Mouse (Mus musculus): ENCODE measurements around the gene Gm4312. TPM values are rescaled to one million over a fixed set of nuclear protein-coding genes. Genes with fewer than 3 reads are reported as not detected.
"Not testable (repeated sequence)": the region's sequence is repeated elsewhere in the genome, so short reads cannot be mapped to it uniquely, and the experiment has no call there.

Gene Gm4312
- polyA plus RNA-seq (2015; fragmentation: Nextera tagmentation; extraction: Ambion mirVana), result not detected in 2 replicates

DNA sequence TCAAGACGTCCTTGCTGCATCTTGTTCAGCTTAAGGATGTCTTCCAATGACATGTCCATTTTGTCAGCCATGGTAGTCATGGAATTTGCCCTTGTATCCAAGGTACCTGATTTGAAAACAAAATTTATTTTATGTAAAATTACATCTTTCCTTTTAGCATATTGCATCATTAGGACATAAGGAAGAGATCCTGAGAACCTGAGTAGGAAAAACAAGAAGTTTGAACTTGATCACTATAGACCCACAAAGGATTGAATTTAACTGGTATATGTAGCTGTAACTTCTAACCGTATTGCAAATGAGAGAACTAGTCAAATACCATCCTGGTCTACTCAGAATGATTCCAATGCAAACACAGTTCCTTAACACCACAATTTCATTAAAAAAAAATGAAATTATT is at the start of gene Gm4312:
Gene Gm4312 (minus strand): TSS at position 101 of the 400 bp plus-strand sequence.
- not testable (repeated sequence) for H3K27ac ChIP-seq; H3K9ac ChIP-seq; H3K9me3 ChIP-seq; H3K36me3 ChIP-seq; H3K4me2 ChIP-seq; H3K4me3 ChIP-seq; H3K4me1 ChIP-seq (replicated peaks); H3K27me3 ChIP-seq; ATAC-seq (ENCODE audit: low FRiP score)
- no CpG with 5 or more reads among the region's 2 CpGs for WGBS

DNA sequence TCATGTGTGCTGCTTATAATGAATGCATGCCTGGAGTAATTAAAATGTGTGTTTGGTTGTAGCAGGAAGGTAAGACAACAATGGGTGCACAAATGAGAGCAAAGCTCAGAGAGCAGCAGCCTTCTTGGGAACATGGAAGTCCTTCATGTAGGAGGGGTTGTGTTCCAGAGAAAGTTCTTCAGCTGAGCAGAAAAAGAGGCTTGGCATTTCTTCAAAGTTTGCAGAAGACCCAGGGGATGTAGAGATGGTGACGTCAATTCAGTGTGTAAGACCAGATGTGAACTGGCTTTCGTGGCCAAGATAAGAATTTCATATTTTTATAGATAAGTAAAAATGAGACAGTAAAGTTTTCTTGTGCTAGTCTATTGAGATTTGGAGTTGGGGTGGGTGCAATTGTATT is 45.2 kb upstream of the Gm4312 start:
- Histone ChIP-seq H3K9ac (no peak overlapping the region), H3K9me3 (no peaks in the 10 kb centered on the region), H3K36me3 (no peaks in the 10 kb centered on the region), H3K27me3 (no peaks in the 10 kb centered on the region), H3K4me2 (no peak overlapping the region), H3K4me1 (replicated peaks) (no peaks in the 10 kb centered on the region), H3K4me3 (no peak overlapping the region), H3K27ac (no peak overlapping the region)
- ATAC-seq (ENCODE audit: low FRiP score), result no peak
- WGBS, result 84% methylated on average over 2 of the region's 2 CpGs

DNA sequence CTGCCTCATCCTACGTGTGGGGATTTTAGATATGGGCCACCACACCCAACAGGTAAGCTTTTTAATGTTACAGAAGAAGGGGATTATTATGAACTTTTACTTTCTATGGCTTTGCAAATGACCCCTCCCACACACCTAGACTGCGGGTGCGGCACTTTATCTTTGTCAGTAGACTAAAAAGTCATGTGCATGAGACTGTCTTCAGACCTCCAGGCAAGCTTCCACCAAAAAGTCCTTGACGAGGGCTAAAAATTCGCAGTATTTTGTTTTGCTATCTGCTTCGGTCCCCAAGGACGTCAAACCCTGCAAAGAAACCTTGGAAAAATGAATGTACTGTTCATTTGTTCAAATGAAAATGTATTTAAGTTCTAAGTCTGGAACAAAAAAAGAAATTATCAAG is 33.2 kb upstream of the Gm4312 start:
- WGBS, result 90% methylated on average over 7 of the region's 7 CpGs
- Histone ChIP-seq H3K27me3 (no peaks in the 10 kb centered on the region), H3K4me3 (no peak overlapping the region), H3K9ac (no peak overlapping the region), H3K27ac (no peak overlapping the region), H3K36me3 (no peaks in the 10 kb centered on the region), H3K9me3 (no peaks in the 10 kb centered on the region), H3K4me1 (replicated peaks) (no peaks in the 10 kb centered on the region), H3K4me2 (no peak overlapping the region)
- ATAC-seq (ENCODE audit: low FRiP score), result no peak

DNA sequence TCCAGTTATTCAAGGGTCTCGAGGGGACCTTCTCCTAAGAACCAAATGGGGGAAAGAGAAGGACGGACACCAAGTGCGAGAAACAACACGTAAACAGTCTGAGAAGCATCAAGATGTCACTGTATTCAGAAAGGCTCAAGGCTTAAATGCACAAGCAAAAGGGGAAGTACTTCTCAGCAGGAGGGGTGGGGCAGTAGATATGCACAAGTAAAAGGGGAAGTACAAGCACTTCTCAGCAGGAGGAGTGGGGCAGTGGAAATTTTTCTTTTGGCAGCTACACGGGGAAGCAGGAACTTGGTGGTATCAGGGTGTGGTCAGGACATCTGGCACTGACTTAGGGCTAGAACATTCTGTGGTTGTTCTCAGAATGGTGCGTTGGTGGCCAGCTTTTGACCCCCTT is 19.9 kb upstream of the Gm4312 start:
- not testable (repeated sequence) for H3K36me3 ChIP-seq; ATAC-seq (ENCODE audit: low FRiP score); H3K4me1 ChIP-seq (replicated peaks); H3K27me3 ChIP-seq; H3K4me3 ChIP-seq; H3K27ac ChIP-seq; H3K9ac ChIP-seq; H3K4me2 ChIP-seq; H3K9me3 ChIP-seq
- 91% methylated on average over 6 of the region's 6 CpGs for WGBS

DNA sequence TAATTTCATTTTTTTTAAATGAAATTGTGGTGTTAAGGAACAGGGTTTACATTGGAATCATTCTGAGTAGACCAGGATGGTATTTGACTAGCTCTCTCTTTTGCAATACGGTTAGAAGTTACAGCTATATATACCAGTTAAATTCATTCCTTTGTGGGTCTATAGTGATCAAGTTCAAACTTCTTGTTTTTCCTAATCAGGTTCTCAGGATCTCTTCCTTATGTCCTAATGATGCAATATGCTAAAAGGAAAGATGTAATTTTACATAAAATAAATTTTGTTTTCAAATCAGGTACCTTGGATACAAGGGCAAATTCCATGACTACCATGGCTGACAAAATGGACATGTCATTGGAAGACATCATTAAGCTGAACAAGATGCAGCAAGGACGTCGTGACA is 21.3 kb downstream of the Gm4312 start, which contains the start of gene Gm4307:
Gene Gm4307 (plus strand): TSS at position 301 of the 400 bp plus-strand sequence.
- H3K9ac ChIP-seq; H3K9me3 ChIP-seq; H3K4me2 ChIP-seq; H3K27me3 ChIP-seq; H3K4me3 ChIP-seq; H3K27ac ChIP-seq; H3K4me1 ChIP-seq (replicated peaks); ATAC-seq (ENCODE audit: low FRiP score); H3K36me3 ChIP-seq: not testable (repeated sequence)
- no CpG with 5 or more reads among the region's 3 CpGs for WGBS

DNA sequence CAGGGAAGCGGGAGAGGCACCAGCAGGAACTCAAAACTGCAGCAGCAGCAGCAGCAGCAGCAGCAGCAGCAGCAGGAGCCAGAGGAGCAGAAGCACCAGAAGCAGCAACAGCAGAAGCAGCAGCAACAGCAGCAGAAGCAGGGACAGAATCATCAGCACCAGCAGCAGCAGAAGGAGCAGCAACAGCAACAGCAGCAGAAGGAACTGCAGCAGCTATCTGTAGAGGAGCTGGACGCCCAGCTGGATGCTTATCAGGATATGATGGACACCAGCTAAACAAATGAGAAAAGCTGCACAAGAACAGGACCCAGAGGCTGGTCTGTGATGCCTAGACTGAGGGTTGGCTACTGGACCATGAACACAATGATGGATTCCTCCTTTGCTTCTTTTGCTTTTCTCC is 25.5 kb downstream of the Gm4312 start:
- H3K4me2 ChIP-seq; H3K9ac ChIP-seq; ATAC-seq (ENCODE audit: low FRiP score); H3K4me1 ChIP-seq (replicated peaks); H3K36me3 ChIP-seq; H3K9me3 ChIP-seq; H3K27me3 ChIP-seq; H3K27ac ChIP-seq; H3K4me3 ChIP-seq: not testable (repeated sequence)
- WGBS, result 97% methylated on average over 2 of the region's 2 CpGs

DNA sequence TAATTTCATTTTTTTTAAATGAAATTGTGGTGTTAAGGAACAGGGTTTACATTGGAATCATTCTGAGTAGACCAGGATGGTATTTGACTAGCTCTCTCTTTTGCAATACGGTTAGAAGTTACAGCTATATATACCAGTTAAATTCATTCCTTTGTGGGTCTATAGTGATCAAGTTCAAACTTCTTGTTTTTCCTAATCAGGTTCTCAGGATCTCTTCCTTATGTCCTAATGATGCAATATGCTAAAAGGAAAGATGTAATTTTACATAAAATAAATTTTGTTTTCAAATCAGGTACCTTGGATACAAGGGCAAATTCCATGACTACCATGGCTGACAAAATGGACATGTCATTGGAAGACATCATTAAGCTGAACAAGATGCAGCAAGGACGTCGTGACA is 31.6 kb downstream of the Gm4312 start, which contains the start of gene Gm4305:
Gene Gm4305 (plus strand): TSS at position 301 of the 400 bp plus-strand sequence.
- H3K36me3 ChIP-seq; H3K9me3 ChIP-seq; H3K4me1 ChIP-seq (replicated peaks); H3K27me3 ChIP-seq; ATAC-seq (ENCODE audit: low FRiP score); H3K9ac ChIP-seq; H3K4me2 ChIP-seq; H3K27ac ChIP-seq; H3K4me3 ChIP-seq: not testable (repeated sequence)
- WGBS, result no CpG with 5 or more reads among the region's 3 CpGs

DNA sequence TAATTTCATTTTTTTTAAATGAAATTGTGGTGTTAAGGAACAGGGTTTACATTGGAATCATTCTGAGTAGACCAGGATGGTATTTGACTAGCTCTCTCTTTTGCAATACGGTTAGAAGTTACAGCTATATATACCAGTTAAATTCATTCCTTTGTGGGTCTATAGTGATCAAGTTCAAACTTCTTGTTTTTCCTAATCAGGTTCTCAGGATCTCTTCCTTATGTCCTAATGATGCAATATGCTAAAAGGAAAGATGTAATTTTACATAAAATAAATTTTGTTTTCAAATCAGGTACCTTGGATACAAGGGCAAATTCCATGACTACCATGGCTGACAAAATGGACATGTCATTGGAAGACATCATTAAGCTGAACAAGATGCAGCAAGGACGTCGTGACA is 36.7 kb downstream of the Gm4312 start, which contains the start of gene Gm4303:
Gene Gm4303 (plus strand): TSS at position 301 of the 400 bp plus-strand sequence.
- not testable (repeated sequence) for H3K9ac ChIP-seq; H3K36me3 ChIP-seq; ATAC-seq (ENCODE audit: low FRiP score); H3K4me2 ChIP-seq; H3K4me3 ChIP-seq; H3K27me3 ChIP-seq; H3K27ac ChIP-seq; H3K4me1 ChIP-seq (replicated peaks); H3K9me3 ChIP-seq
- WGBS, result no CpG with 5 or more reads among the region's 3 CpGs

DNA sequence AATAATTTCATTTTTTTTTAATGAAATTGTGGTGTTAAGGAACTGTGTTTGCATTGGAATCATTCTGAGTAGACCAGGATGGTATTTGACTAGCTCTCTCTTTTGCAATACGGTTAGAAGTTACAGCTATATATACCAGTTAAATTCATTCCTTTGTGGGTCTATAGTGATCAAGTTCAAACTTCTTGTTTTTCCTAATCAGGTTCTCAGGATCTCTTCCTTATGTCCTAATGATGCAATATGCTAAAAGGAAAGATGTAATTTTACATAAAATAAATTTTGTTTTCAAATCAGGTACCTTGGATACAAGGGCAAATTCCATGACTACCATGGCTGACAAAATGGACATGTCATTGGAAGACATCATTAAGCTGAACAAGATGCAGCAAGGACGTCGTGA is 41.8 kb downstream of the Gm4312 start, which contains the start of gene Gm4302:
Gene Gm4302 (plus strand): TSS at position 301 of the 400 bp plus-strand sequence.
- not testable (repeated sequence) for H3K9ac ChIP-seq; H3K9me3 ChIP-seq; ATAC-seq (ENCODE audit: low FRiP score); H3K4me2 ChIP-seq; H3K4me1 ChIP-seq (replicated peaks); H3K27ac ChIP-seq; H3K4me3 ChIP-seq; H3K36me3 ChIP-seq; H3K27me3 ChIP-seq
- WGBS, result no CpG with 5 or more reads among the region's 3 CpGs

DNA sequence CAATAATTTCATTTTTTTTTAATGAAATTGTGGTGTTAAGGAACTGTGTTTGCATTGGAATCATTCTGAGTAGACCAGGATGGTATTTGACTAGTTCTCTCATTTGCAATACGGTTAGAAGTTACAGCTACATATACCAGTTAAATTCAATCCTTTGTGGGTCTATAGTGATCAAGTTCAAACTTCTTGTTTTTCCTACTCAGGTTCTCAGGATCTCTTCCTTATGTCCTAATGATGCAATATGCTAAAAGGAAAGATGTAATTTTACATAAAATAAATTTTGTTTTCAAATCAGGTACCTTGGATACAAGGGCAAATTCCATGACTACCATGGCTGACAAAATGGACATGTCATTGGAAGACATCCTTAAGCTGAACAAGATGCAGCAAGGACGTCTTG is 47.0 kb downstream of the Gm4312 start, which contains the start of gene Gm4301:
Gene Gm4301 (plus strand): TSS at position 301 of the 400 bp plus-strand sequence.
- not testable (repeated sequence) for H3K4me1 ChIP-seq (replicated peaks); H3K36me3 ChIP-seq; H3K4me2 ChIP-seq; H3K27me3 ChIP-seq; H3K9me3 ChIP-seq; H3K27ac ChIP-seq; H3K9ac ChIP-seq; H3K4me3 ChIP-seq; ATAC-seq (ENCODE audit: low FRiP score)
- no CpG with 5 or more reads among the region's 2 CpGs for WGBS

Other genes with a start within 250 kb of the Gm4312 start
- not detected in 2 replicates for gene Gm4301, start 46.9 kb downstream of the Gm4312 start, polyA plus RNA-seq (2015; fragmentation: Nextera tagmentation; extraction: Ambion mirVana)
- gene Gm4302, start 41.7 kb downstream of the Gm4312 start, polyA plus RNA-seq (2015; fragmentation: Nextera tagmentation; extraction: Ambion mirVana), result not detected in 2 replicates
- gene Gm4303, start 36.6 kb downstream of the Gm4312 start, polyA plus RNA-seq (2015; fragmentation: Nextera tagmentation; extraction: Ambion mirVana), result not detected in 2 replicates
- not detected in 2 replicates for gene Gm4305, start 31.5 kb downstream of the Gm4312 start, polyA plus RNA-seq (2015; fragmentation: Nextera tagmentation; extraction: Ambion mirVana)
- gene Gm4307, start 21.2 kb downstream of the Gm4312 start, polyA plus RNA-seq (2015; fragmentation: Nextera tagmentation; extraction: Ambion mirVana), result not detected in 2 replicates
- gene Tmtc3, start 104.8 kb upstream of the Gm4312 start, polyA plus RNA-seq (2015; fragmentation: Nextera tagmentation; extraction: Ambion mirVana), result 9.5 and 11.8 TPM in 2 replicates
- gene Cep290, start 105.0 kb upstream of the Gm4312 start, polyA plus RNA-seq (2015; fragmentation: Nextera tagmentation; extraction: Ambion mirVana), result 6.5 and 6.6 TPM in 2 replicates
- 10.8 and 14.5 TPM in 2 replicates for gene 4930430F08Rik, start 207.9 kb upstream of the Gm4312 start, polyA plus RNA-seq (2015; fragmentation: Nextera tagmentation; extraction: Ambion mirVana)
- gene 1700017N19Rik, start 207.9 kb upstream of the Gm4312 start, polyA plus RNA-seq (2015; fragmentation: Nextera tagmentation; extraction: Ambion mirVana), result 0.14 TPM in 1 of 2 replicates, not detected in the other

Measured in hindbrain, embryonic 13.5 days (tissue).